ENCODE assay signal across 16 mouse cellular contexts in genomic region chrX:53606176-53606575, GRCm38 (mm10). TPM values are rescaled to one million over a fixed set of nuclear protein-coding genes. Genes with fewer than 3 reads are reported as not detected.
"Had no signal": no experiment of that assay in that cellular context is flagged by ENCODE, and none has a peak within 500 bp of the region (broad histone marks: within the 10 kb centered on the region; RNA-seq: fewer than 3 reads in every experiment).

No protein-coding gene starts in this region.

RNA-seq across cellular contexts. Expression of gene Gm14597, which starts 2.6 kb away (rescaled TPM):
- total RNA-seq: heart, postnatal 10 days; heart, postnatal 14 days; heart, postnatal 25 days; heart, postnatal 36 days; heart, postnatal 4 days; hematopoietic stem cell, adult 5-6 weeks; hindbrain, postnatal 0 days; layer of hippocampus, adult 18-20 months; layer of hippocampus, adult 8-10 months; layer of hippocampus, postnatal 10 days; layer of hippocampus, postnatal 14 days; layer of hippocampus, postnatal 25 days; layer of hippocampus, postnatal 36 days; left cerebral cortex, adult 18-20 months; left cerebral cortex, adult 2 months; left cerebral cortex, adult 8-10 months had no signal
